Mouse (Mus musculus): ENCODE data around the gene Dhcr24. TPM values are rescaled to one million over a fixed set of nuclear protein-coding genes. Genes with fewer than 3 reads are reported as not detected.

Gene Dhcr24
- 18.2 and 20.9 TPM in 2 replicates for polyA plus RNA-seq (2014; fragmentation: Nextera tagmentation; extraction: Ambion mirVana)

- H3K9me3 ChIP-seq (ENCODE audit: control insufficient read depth, low read length), result no peaks in the 10 kb centered on the region
- H3K27ac ChIP-seq (replicated peaks; ENCODE audit: low read depth, low read length), result peak within 1 kb of the TSS; percentile 91
- peak within 1 kb of the TSS; percentile 89 for H3K4me2 ChIP-seq (ENCODE audit: low read length)
- H3K4me1 ChIP-seq (ENCODE audit: control insufficient read depth, insufficient read depth, low read length), result peaks cover 32% of the 10 kb centered on the region
- DNase-seq (peak; percentile 97), ATAC-seq (ENCODE audit: low FRiP score, low TSS enrichment) (peak; percentile 98)
- H3K9ac ChIP-seq (replicated peaks; ENCODE audit: low read length), result peak within 1 kb of the TSS; percentile 78
- peaks cover 22% of the 10 kb centered on the region for H3K36me3 ChIP-seq (ENCODE audit: control insufficient read depth, insufficient read depth, low read length)
- H3K27me3 ChIP-seq (ENCODE audit: control insufficient read depth, insufficient read depth, low read length), result no peaks in the 10 kb centered on the region
- WGBS, result under 1% methylated on average over 89 of the region's 89 CpGs
- peak within 1 kb of the TSS; percentile 90 for H3K4me3 ChIP-seq (replicated peaks; ENCODE audit: low read depth, low read length)
Observed at GRCm38 (mm10) chr4:106560846-106561781, at the start of gene Dhcr24. TSS of gene Dhcr24 (plus strand) at chr4:106561038.

GRCm38 (mm10) chr4:106514606-106515005 lies 46.2 kb upstream of the Dhcr24 start:
- H3K27ac ChIP-seq (replicated peaks; ENCODE audit: low read depth, low read length), result no peak overlapping the region
- no peaks in the 10 kb centered on the region for H3K36me3 ChIP-seq (ENCODE audit: control insufficient read depth, insufficient read depth, low read length)
- no peak overlapping the region for H3K4me3 ChIP-seq (replicated peaks; ENCODE audit: low read depth, low read length)
- WGBS, result 80% methylated on average over 6 of the region's 6 CpGs
- ATAC-seq (ENCODE audit: low FRiP score, low TSS enrichment), result no peak
- H3K9ac ChIP-seq (replicated peaks; ENCODE audit: low read length), result no peak overlapping the region
- DNase-seq, result no peak
- no peaks in the 10 kb centered on the region for H3K27me3 ChIP-seq (ENCODE audit: control insufficient read depth, insufficient read depth, low read length)
- no peaks in the 10 kb centered on the region for H3K9me3 ChIP-seq (ENCODE audit: control insufficient read depth, low read length)
- H3K4me1 ChIP-seq (ENCODE audit: control insufficient read depth, insufficient read depth, low read length), result no peaks in the 10 kb centered on the region
- H3K4me2 ChIP-seq (ENCODE audit: low read length), result no peak overlapping the region

GRCm38 (mm10) chr4:106522547-106522946 lies 38.3 kb upstream of the Dhcr24 start:
- no peak overlapping the region for H3K27ac ChIP-seq (replicated peaks; ENCODE audit: low read depth, low read length)
- 75% methylated on average over 3 of the region's 3 CpGs for WGBS
- no peak for ATAC-seq (ENCODE audit: low FRiP score, low TSS enrichment)

GRCm38 (mm10) chr4:106524131-106524530 lies 36.7 kb upstream of the Dhcr24 start:
- no peaks in the 10 kb centered on the region for H3K9me3 ChIP-seq (ENCODE audit: control insufficient read depth, low read length)
- 75% methylated on average over 2 of the region's 2 CpGs for WGBS
- DNase-seq (no peak), ATAC-seq (ENCODE audit: low FRiP score, low TSS enrichment) (no peak)
- no peak overlapping the region for H3K4me3 ChIP-seq (replicated peaks; ENCODE audit: low read depth, low read length)
- no peak overlapping the region for H3K27ac ChIP-seq (replicated peaks; ENCODE audit: low read depth, low read length)
- H3K27me3 ChIP-seq (ENCODE audit: control insufficient read depth, insufficient read depth, low read length), result no peaks in the 10 kb centered on the region
- H3K4me2 ChIP-seq (ENCODE audit: low read length), result no peak overlapping the region
- no peaks in the 10 kb centered on the region for H3K4me1 ChIP-seq (ENCODE audit: control insufficient read depth, insufficient read depth, low read length)
- H3K36me3 ChIP-seq (ENCODE audit: control insufficient read depth, insufficient read depth, low read length), result no peaks in the 10 kb centered on the region
- no peak overlapping the region for H3K9ac ChIP-seq (replicated peaks; ENCODE audit: low read length)

More at GRCm38 (mm10) chr4:106522547-106522946, 38.3 kb upstream of the Dhcr24 start:
- no peaks in the 10 kb centered on the region for H3K4me1 ChIP-seq (ENCODE audit: control insufficient read depth, insufficient read depth, low read length)
- no peaks in the 10 kb centered on the region for H3K27me3 ChIP-seq (ENCODE audit: control insufficient read depth, insufficient read depth, low read length)
- no peak overlapping the region for H3K9ac ChIP-seq (replicated peaks; ENCODE audit: low read length)
- DNase-seq, result no peak
- H3K4me3 ChIP-seq (replicated peaks; ENCODE audit: low read depth, low read length), result no peak overlapping the region
- no peaks in the 10 kb centered on the region for H3K9me3 ChIP-seq (ENCODE audit: control insufficient read depth, low read length)
- no peaks in the 10 kb centered on the region for H3K36me3 ChIP-seq (ENCODE audit: control insufficient read depth, insufficient read depth, low read length)
- H3K4me2 ChIP-seq (ENCODE audit: low read length), result no peak overlapping the region

- H3K9ac ChIP-seq (replicated peaks; ENCODE audit: low read length), result no peak overlapping the region
- WGBS, result 88% methylated on average over 2 of the region's 2 CpGs
- no peak overlapping the region for H3K4me2 ChIP-seq (ENCODE audit: low read length)
- H3K27ac ChIP-seq (replicated peaks; ENCODE audit: low read depth, low read length), result no peak overlapping the region
- no peaks in the 10 kb centered on the region for H3K4me1 ChIP-seq (ENCODE audit: control insufficient read depth, insufficient read depth, low read length)
- H3K9me3 ChIP-seq (ENCODE audit: control insufficient read depth, low read length), result no peaks in the 10 kb centered on the region
- no peak overlapping the region for H3K4me3 ChIP-seq (replicated peaks; ENCODE audit: low read depth, low read length)
- H3K27me3 ChIP-seq (ENCODE audit: control insufficient read depth, insufficient read depth, low read length), result no peaks in the 10 kb centered on the region
- DNase-seq, result no peak
- no peak for ATAC-seq (ENCODE audit: low FRiP score, low TSS enrichment)
- H3K36me3 ChIP-seq (ENCODE audit: control insufficient read depth, insufficient read depth, low read length), result no peaks in the 10 kb centered on the region
Observed at GRCm38 (mm10) chr4:106525001-106525400, 35.8 kb upstream of the Dhcr24 start.

- H3K27me3 ChIP-seq (ENCODE audit: control insufficient read depth, insufficient read depth, low read length), result no peaks in the 10 kb centered on the region
- H3K27ac ChIP-seq (replicated peaks; ENCODE audit: low read depth, low read length), result no peak overlapping the region
- no peak overlapping the region for H3K9ac ChIP-seq (replicated peaks; ENCODE audit: low read length)
- H3K4me1 ChIP-seq (ENCODE audit: control insufficient read depth, insufficient read depth, low read length), result no peaks in the 10 kb centered on the region
- no peak overlapping the region for H3K4me3 ChIP-seq (replicated peaks; ENCODE audit: low read depth, low read length)
- ATAC-seq (ENCODE audit: low FRiP score, low TSS enrichment), result no peak
- H3K9me3 ChIP-seq (ENCODE audit: control insufficient read depth, low read length), result no peaks in the 10 kb centered on the region
- WGBS, result 76% methylated on average over 7 of the region's 7 CpGs
- no peak overlapping the region for H3K4me2 ChIP-seq (ENCODE audit: low read length)
- no peaks in the 10 kb centered on the region for H3K36me3 ChIP-seq (ENCODE audit: control insufficient read depth, insufficient read depth, low read length)
- DNase-seq, result peak; percentile 23
Observed at GRCm38 (mm10) chr4:106527856-106528547, 32.8 kb upstream of the Dhcr24 start.

GRCm38 (mm10) chr4:106529375-106530112 lies 31.3 kb upstream of the Dhcr24 start:
- Histone ChIP-seq H3K4me1 (ENCODE audit: control insufficient read depth, insufficient read depth, low read length) (no peaks in the 10 kb centered on the region), H3K4me3 (replicated peaks; ENCODE audit: low read depth, low read length) (no peak overlapping the region), H3K27ac (replicated peaks; ENCODE audit: low read depth, low read length) (no peak overlapping the region), H3K27me3 (ENCODE audit: control insufficient read depth, insufficient read depth, low read length) (no peaks in the 10 kb centered on the region), H3K9me3 (ENCODE audit: control insufficient read depth, low read length) (no peaks in the 10 kb centered on the region), H3K9ac (replicated peaks; ENCODE audit: low read length) (no peak overlapping the region; the same call in 1 of the 2 replicates), H3K4me2 (ENCODE audit: low read length) (peak overlapping the region; percentile 47), H3K36me3 (ENCODE audit: control insufficient read depth, insufficient read depth, low read length) (no peaks in the 10 kb centered on the region)
- 17% methylated on average over 17 of the region's 17 CpGs for WGBS
- peak; percentile 97 for DNase-seq
- ATAC-seq (ENCODE audit: low FRiP score, low TSS enrichment), result peak; percentile 89

- Histone ChIP-seq H3K4me1 (ENCODE audit: control insufficient read depth, insufficient read depth, low read length) (no peaks in the 10 kb centered on the region), H3K4me2 (ENCODE audit: low read length) (no peak overlapping the region), H3K27ac (replicated peaks; ENCODE audit: low read depth, low read length) (no peak overlapping the region), H3K27me3 (ENCODE audit: control insufficient read depth, insufficient read depth, low read length) (no peaks in the 10 kb centered on the region), H3K9ac (replicated peaks; ENCODE audit: low read length) (no peak overlapping the region), H3K9me3 (ENCODE audit: control insufficient read depth, low read length) (no peaks in the 10 kb centered on the region), H3K4me3 (replicated peaks; ENCODE audit: low read depth, low read length) (no peak overlapping the region), H3K36me3 (ENCODE audit: control insufficient read depth, insufficient read depth, low read length) (no peaks in the 10 kb centered on the region)
- ATAC-seq (ENCODE audit: low FRiP score, low TSS enrichment), result no peak; the same call in 1 of the 2 replicates
- WGBS, result 69% methylated on average over 9 of the region's 9 CpGs
- DNase-seq, result no peak
Observed at GRCm38 (mm10) chr4:106530113-106530482, 30.7 kb upstream of the Dhcr24 start.

Measured in midbrain, embryonic 14.5 days (tissue).